Mouse (Mus musculus) cortical plate, adult 2 months (tissue): ENCODE measurements at regions not wholly inside any gene's neighbourhood (a gene's known extent, or its start where the extent isn't known, plus 50 kb on each side); places are given as distances from the start of the nearest gene placed in this dataset.

Source experiments
- CTCF ChIP-seq: fragments of 200-500 bp; IDR thresholded peaks from 2 replicates; pipeline ENCODE4 v1.5.1; 2011; ENCODE audit warnings: mild to moderate bottlenecking, control low read depth, low read length; ENCODE audit not compliant: insufficient read depth; ENCODE audit errors: extremely low read depth
- POLR2A ChIP-seq: fragments of 200-500 bp; IDR thresholded peaks from 2 replicates; pipeline ENCODE4 v1.6.1; 2011; ENCODE audit warnings: mild to moderate bottlenecking, low read length, control low read depth; ENCODE audit not compliant: insufficient read depth; ENCODE audit errors: extremely low read depth

- TF ChIP-seq CTCF = no peak
- no peak for TF ChIP-seq POLR2A
Observed at GRCm38 (mm10) chr1:152292196-152292736, 94.2 kb downstream of the Tsen15 start.
